Comparison of ENCODE assay signal across 31 mouse cellular contexts in the genomic region with DNA sequence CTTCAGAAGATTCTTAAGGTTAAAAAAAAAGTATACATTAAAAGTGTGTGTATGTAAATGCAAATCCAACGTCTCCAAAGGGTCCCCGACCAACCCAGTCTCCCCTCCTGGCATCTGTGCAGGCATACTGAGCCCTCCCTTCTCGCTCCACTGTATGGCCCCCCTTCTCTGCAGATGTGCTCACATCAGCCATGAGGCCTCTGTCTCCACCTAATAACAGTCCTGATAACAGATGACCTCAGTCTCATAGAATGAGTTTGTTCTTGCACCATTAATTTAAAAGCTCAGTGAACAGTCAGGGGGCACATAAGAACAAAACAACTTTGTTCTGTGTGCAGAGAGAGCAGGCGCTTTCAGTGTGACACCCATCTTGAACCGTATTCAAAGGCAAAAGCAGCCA. TPM values are rescaled to one million over a fixed set of nuclear protein-coding genes. Genes with fewer than 3 reads are reported as not detected.
DNase-seq lines count a peak whose midpoint lies in the region; ATAC-seq and TF ChIP-seq lines count a peak whose summit lies in the region.
"Had no signal": no experiment of that assay in that cellular context is flagged by ENCODE, and none has a peak within 500 bp of the region (broad histone marks: within the 10 kb centered on the region; RNA-seq: fewer than 3 reads in every experiment).

No protein-coding gene starts in this region.

- H3K4me3 ChIP-seq in hindbrain, embryonic 11.5 days (ENCODE audit: low read depth, low read length) = no peak overlapping the region
- H3K4me3 ChIP-seq in hindbrain, embryonic 16.5 days (ENCODE audit: low read length) = no peak overlapping the region
- H3K4me3 ChIP-seq in lung, embryonic 16.5 days (ENCODE audit: low read length) = no peak overlapping the region
- no peak overlapping the region for H3K4me3 ChIP-seq in thymus, adult 2 months (ENCODE audit: control insufficient read depth, insufficient read depth, low read length)
- H3K4me3 ChIP-seq: embryonic facial prominence, embryonic 13.5 days; forebrain, embryonic 10.5 days; heart, adult 2 months; heart, embryonic 12.5 days; limb, embryonic 10.5 days; limb, embryonic 15.5 days; liver, embryonic 13.5 days; megakaryocyte, embryonic 14.5 days; midbrain, embryonic 13.5 days had no signal

- H3K36me3 ChIP-seq in hindbrain, embryonic 11.5 days (ENCODE audit: control insufficient read depth, insufficient read depth, low read length) = no peaks in the 10 kb centered on the region
- H3K36me3 ChIP-seq in hindbrain, embryonic 16.5 days (ENCODE audit: control insufficient read depth, insufficient read depth, low read length) = no peaks in the 10 kb centered on the region
- no peaks in the 10 kb centered on the region for H3K36me3 ChIP-seq in lung, embryonic 16.5 days (ENCODE audit: control insufficient read depth, insufficient read depth, low read length)
- no peaks in the 10 kb centered on the region for H3K36me3 ChIP-seq in thymus, adult 2 months (ENCODE audit: control insufficient read depth, insufficient read depth, low read length)
- H3K36me3 ChIP-seq: embryonic facial prominence, embryonic 13.5 days; forebrain, embryonic 10.5 days; heart, embryonic 12.5 days; limb, embryonic 10.5 days; limb, embryonic 15.5 days; liver, embryonic 13.5 days; midbrain, embryonic 13.5 days had no signal

- H3K27ac ChIP-seq in hindbrain, embryonic 11.5 days (ENCODE audit: low read depth, low read length) = no peak overlapping the region
- no peak overlapping the region for H3K27ac ChIP-seq in hindbrain, embryonic 16.5 days (ENCODE audit: low read depth, low read length)
- no peak overlapping the region for H3K27ac ChIP-seq in lung, embryonic 16.5 days (ENCODE audit: low read length)
- no peak overlapping the region for H3K27ac ChIP-seq in thymus, adult 2 months (ENCODE audit: control insufficient read depth, insufficient read depth, low read length)
- H3K27ac ChIP-seq: embryonic facial prominence, embryonic 13.5 days; forebrain, embryonic 10.5 days; heart, adult 2 months; hindbrain, embryonic 14.5 days; limb, embryonic 10.5 days; limb, embryonic 15.5 days; liver, embryonic 13.5 days; midbrain, embryonic 13.5 days had no signal

- H3K4me2 ChIP-seq in hindbrain, embryonic 11.5 days (replicated peaks; ENCODE audit: low read depth, low read length) = no peak overlapping the region
- no peak overlapping the region for H3K4me2 ChIP-seq in hindbrain, embryonic 16.5 days (ENCODE audit: low read length)
- H3K4me2 ChIP-seq in lung, embryonic 16.5 days (ENCODE audit: low read depth, low read length) = no peak overlapping the region
- H3K4me2 ChIP-seq: embryonic facial prominence, embryonic 13.5 days; heart, embryonic 12.5 days; hindbrain, embryonic 14.5 days; limb, embryonic 15.5 days; liver, embryonic 13.5 days; midbrain, embryonic 13.5 days had no signal

- peak; percentile 67 for ATAC-seq in hindbrain, embryonic 11.5 days (ENCODE audit: low FRiP score)
- no peak for ATAC-seq in hindbrain, embryonic 16.5 days
- ATAC-seq in lung, embryonic 16.5 days (ENCODE audit: low read depth) = peak; percentile 66
- ATAC-seq: activated CD4-positive, CD25-positive, alpha-beta regulatory T cell, adult 4 months; CD4-positive, CD25-positive, alpha-beta regulatory T cell, adult 4 months; forebrain, embryonic 16.5 days; inflammation-experienced regulatory T-cells, adult 6 months; midbrain, embryonic 13.5 days had no signal

- no peak for DNase-seq in hindbrain, embryonic 11.5 days (ENCODE audit: low spot score)
- no peak for DNase-seq in lung, postnatal 25 days (ENCODE audit: low spot score)
- DNase-seq in retina, postnatal 1 day = peak; percentile 31
- no peak for DNase-seq in retina, embryonic 14.5 days (ENCODE audit: low spot score)
- no peak for DNase-seq in thymus, adult 2 months
- DNase-seq: adrenal gland, adult 2 months; adrenal gland, postnatal 36 days; cerebellum, adult 18-20 months; cerebellum, postnatal 14 days; heart, adult 2 months; heart, postnatal 4 days; kidney, adult 11 months; layer of hippocampus, adult 9-11 months; liver, embryonic 13.5 days; lung, postnatal 36 days; right cerebral cortex, postnatal 25 days; thymus, postnatal 25 days had no signal

- H3K27me3 ChIP-seq in hindbrain, embryonic 11.5 days (ENCODE audit: control insufficient read depth, insufficient read depth, low read length) = no peaks in the 10 kb centered on the region
- H3K27me3 ChIP-seq in hindbrain, embryonic 16.5 days (replicated peaks; ENCODE audit: control insufficient read depth, insufficient read depth, low read length) = no peaks in the 10 kb centered on the region
- no peaks in the 10 kb centered on the region for H3K27me3 ChIP-seq in lung, embryonic 16.5 days (ENCODE audit: control insufficient read depth, insufficient read depth, low read depth, low read length)
- H3K27me3 ChIP-seq in thymus, adult 2 months (ENCODE audit: control insufficient read depth, insufficient read depth, low read length) = no peaks in the 10 kb centered on the region
- H3K27me3 ChIP-seq: embryonic facial prominence, embryonic 13.5 days; heart, embryonic 12.5 days; limb, embryonic 15.5 days; liver, embryonic 13.5 days; megakaryocyte, embryonic 14.5 days; midbrain, embryonic 13.5 days had no signal

- H3K9ac ChIP-seq in hindbrain, embryonic 11.5 days (ENCODE audit: low read depth, low read length) = no peak overlapping the region
- H3K9ac ChIP-seq in hindbrain, embryonic 16.5 days (ENCODE audit: low read depth, low read length) = no peak overlapping the region
- no peak overlapping the region for H3K9ac ChIP-seq in lung, embryonic 16.5 days (ENCODE audit: low read length)
- H3K9ac ChIP-seq: embryonic facial prominence, embryonic 13.5 days; heart, embryonic 12.5 days; hindbrain, embryonic 14.5 days; limb, embryonic 15.5 days; liver, embryonic 13.5 days; midbrain, embryonic 13.5 days had no signal

- no peaks in the 10 kb centered on the region for H3K9me3 ChIP-seq in hindbrain, embryonic 11.5 days (ENCODE audit: control insufficient read depth, low read length)
- H3K9me3 ChIP-seq in hindbrain, embryonic 16.5 days (ENCODE audit: control insufficient read depth, low read length) = no peaks in the 10 kb centered on the region
- no peaks in the 10 kb centered on the region for H3K9me3 ChIP-seq in lung, embryonic 16.5 days (ENCODE audit: control insufficient read depth, low read length)
- H3K9me3 ChIP-seq: embryonic facial prominence, embryonic 13.5 days; forebrain, embryonic 10.5 days; heart, embryonic 12.5 days; limb, embryonic 10.5 days; limb, embryonic 15.5 days; liver, embryonic 13.5 days; megakaryocyte, embryonic 14.5 days; midbrain, embryonic 13.5 days had no signal

- TF ChIP-seq CTCF in thymus, adult 2 months (IDR thresholded peaks at IDR 0.05; ENCODE audit: borderline replicate concordance, control insufficient read depth, extremely low read depth, insufficient read depth, low read length, poor library complexity) = no peak

- 60% methylated on average over 5 of the region's 5 CpGs for WGBS in hindbrain, embryonic 11.5 days
- WGBS in hindbrain, embryonic 16.5 days = 37% methylated on average over 5 of the region's 5 CpGs
- 38% methylated on average over 5 of the region's 5 CpGs for WGBS in lung, embryonic 16.5 days
- WGBS in thymus, adult 2 months = 89% methylated on average over 5 of the region's 5 CpGs

- TF ChIP-seq POLR2A in thymus, adult 2 months (IDR thresholded peaks at IDR 0.05; ENCODE audit: control insufficient read depth, extremely low read depth, insufficient read depth, low read length, poor library complexity) = no peak

- no peaks in the 10 kb centered on the region for H3K4me1 ChIP-seq in hindbrain, embryonic 11.5 days (replicated peaks; ENCODE audit: control insufficient read depth, insufficient read depth, low read length)
- H3K4me1 ChIP-seq in hindbrain, embryonic 16.5 days (ENCODE audit: control insufficient read depth, insufficient read depth, low read depth, low read length) = no peaks in the 10 kb centered on the region
- H3K4me1 ChIP-seq in lung, embryonic 16.5 days (replicated peaks; ENCODE audit: control insufficient read depth, insufficient read depth, low read length) = peaks cover 8% of the 10 kb centered on the region
- H3K4me1 ChIP-seq in thymus, adult 2 months (replicated peaks; ENCODE audit: control insufficient read depth, insufficient read depth, low read length) = no peaks in the 10 kb centered on the region
- H3K4me1 ChIP-seq: forebrain, embryonic 10.5 days; limb, embryonic 10.5 days; limb, embryonic 15.5 days; liver, embryonic 13.5 days; megakaryocyte, embryonic 14.5 days; midbrain, embryonic 13.5 days had no signal

RNA-seq across cellular contexts. Expression of a gene that starts 27.6 kb away (rescaled TPM):
- 2.2 and 3.0 TPM in 2 replicates for polyA plus RNA-seq in hindbrain, embryonic 11.5 days (2014; fragmentation: Nextera tagmentation; extraction: Ambion mirVana)
- polyA plus RNA-seq in hindbrain, embryonic 16.5 days (2015; fragmentation: Nextera tagmentation; extraction: Ambion mirVana) = 1.3 and 2.3 TPM in 2 replicates
- 25.0 and 27.0 TPM in 2 replicates for polyA plus RNA-seq in lung, embryonic 16.5 days (2015; fragmentation: Nextera tagmentation; extraction: Ambion mirVana)
- 0.93 and 1.1 TPM in 2 replicates for polyA plus RNA-seq in thymus, adult 2 months (2012; rRNA removed)
- polyA plus RNA-seq: activated CD4-positive, CD25-positive, alpha-beta regulatory T cell, adult 4 months; CD4-positive, CD25-positive, alpha-beta regulatory T cell, adult 4 months had no signal
